Mouse (Mus musculus): ENCODE results near the gene Gm4340. TPM values are rescaled to one million over a fixed set of nuclear protein-coding genes. Genes with fewer than 3 reads are reported as not detected.
"Not testable (repeated sequence)": the region's sequence is repeated elsewhere in the genome, so short reads cannot be mapped to it uniquely, and the experiment has no call there.

The Gm4340 gene
- total RNA-seq (2014; fragmentation: Nextera tagmentation): not detected in 2 replicates
- total RNA-seq (2017): not detected in 2 replicates

GRCm38 (mm10) chr10:104193742-104194141 lies at the start of gene Gm4340:
Gene Gm4340 (plus strand): TSS chr10:104194042.
- not testable (repeated sequence) for ATAC-seq (replicated peaks; ENCODE audit: low FRiP score, low TSS enrichment, poor library complexity, severe bottlenecking)

GRCm38 (mm10) chr10:104151197-104151596 lies 42.6 kb upstream of the Gm4340 start, which contains the start of gene Gm6763:
Gene Gm6763 (plus strand): TSS chr10:104151497.
- ATAC-seq (replicated peaks; ENCODE audit: low FRiP score, low TSS enrichment, poor library complexity, severe bottlenecking): not testable (repeated sequence)

GRCm38 (mm10) chr10:104159706-104160105 lies 34.1 kb upstream of the Gm4340 start, which contains the start of gene Gm8764:
Gene Gm8764 (plus strand): TSS chr10:104160006.
- ATAC-seq (replicated peaks; ENCODE audit: low FRiP score, low TSS enrichment, poor library complexity, severe bottlenecking): not testable (repeated sequence)

- ATAC-seq (replicated peaks; ENCODE audit: low FRiP score, low TSS enrichment, poor library complexity, severe bottlenecking): not testable (repeated sequence)
Observed at GRCm38 (mm10) chr10:104168215-104168614, 25.6 kb upstream of the Gm4340 start, which contains the start of gene Gm21304. Gene Gm21304 (plus strand): TSS chr10:104168515.

GRCm38 (mm10) chr10:104176724-104177123 lies 17.1 kb upstream of the Gm4340 start, which contains the start of gene Gm21312:
Gene Gm21312 (plus strand): TSS chr10:104177024.
- ATAC-seq (replicated peaks; ENCODE audit: low FRiP score, low TSS enrichment, poor library complexity, severe bottlenecking): not testable (repeated sequence)

GRCm38 (mm10) chr10:104185233-104185632 lies 8.6 kb upstream of the Gm4340 start, which contains the start of gene Gm20765:
Gene Gm20765 (plus strand): TSS chr10:104185533.
- not testable (repeated sequence) for ATAC-seq (replicated peaks; ENCODE audit: low FRiP score, low TSS enrichment, poor library complexity, severe bottlenecking)

- ATAC-seq (replicated peaks; ENCODE audit: low FRiP score, low TSS enrichment, poor library complexity, severe bottlenecking): no peak
Observed at GRCm38 (mm10) chr10:104209655-104210054, 15.8 kb downstream of the Gm4340 start.

GRCm38 (mm10) chr10:104210268-104210990 lies 16.6 kb downstream of the Gm4340 start:
- no peak for ATAC-seq (replicated peaks; ENCODE audit: low FRiP score, low TSS enrichment, poor library complexity, severe bottlenecking)

GRCm38 (mm10) chr10:104214527-104214926 lies 20.7 kb downstream of the Gm4340 start:
- no peak for ATAC-seq (replicated peaks; ENCODE audit: low FRiP score, low TSS enrichment, poor library complexity, severe bottlenecking)

GRCm38 (mm10) chr10:104220303-104221021 lies 26.6 kb downstream of the Gm4340 start:
- no peak for ATAC-seq (replicated peaks; ENCODE audit: low FRiP score, low TSS enrichment, poor library complexity, severe bottlenecking)

Other genes starting within 250 kb of the Gm4340 start
- not detected in 2 replicates for gene Gm21293, start 51.1 kb upstream of the Gm4340 start, total RNA-seq (2014; fragmentation: Nextera tagmentation)
- gene Gm21293, start 51.1 kb upstream of the Gm4340 start, total RNA-seq (2017): not detected in 2 replicates
- gene Gm6763, start 42.5 kb upstream of the Gm4340 start, total RNA-seq (2014; fragmentation: Nextera tagmentation): not detected in 2 replicates
- gene Gm6763, start 42.5 kb upstream of the Gm4340 start, total RNA-seq (2017): not detected in 2 replicates
- not detected in 2 replicates for gene Gm8764, start 34.0 kb upstream of the Gm4340 start, total RNA-seq (2014; fragmentation: Nextera tagmentation)
- gene Gm8764, start 34.0 kb upstream of the Gm4340 start, total RNA-seq (2017): not detected in 2 replicates
- not detected in 2 replicates for gene Gm21304, start 25.5 kb upstream of the Gm4340 start, total RNA-seq (2014; fragmentation: Nextera tagmentation)
- gene Gm21304, start 25.5 kb upstream of the Gm4340 start, total RNA-seq (2017): not detected in 2 replicates
- gene Gm21312, start 17.0 kb upstream of the Gm4340 start, total RNA-seq (2014; fragmentation: Nextera tagmentation): not detected in 2 replicates
- gene Gm21312, start 17.0 kb upstream of the Gm4340 start, total RNA-seq (2017): not detected in 2 replicates
- not detected in 2 replicates for gene Gm20765, start 8.5 kb upstream of the Gm4340 start, total RNA-seq (2014; fragmentation: Nextera tagmentation)
- gene Gm20765, start 8.5 kb upstream of the Gm4340 start, total RNA-seq (2017): not detected in 2 replicates